Mouse (Mus musculus): ENCODE results near the gene Cfap74. TPM values are rescaled to one million over a fixed set of nuclear protein-coding genes. Genes with fewer than 3 reads are reported as not detected.

Gene Cfap74
- polyA plus RNA-seq, 1 experiment from 2014 or later, result 4.6 TPM

Other genes with a start within 250 kb of the Cfap74 start
- gene Ski, start 186.6 kb upstream of the Cfap74 start, polyA plus RNA-seq (2014; fragmentation: Nextera tagmentation; extraction: Ambion mirVana), result 15.1 and 15.6 TPM in 2 replicates
- gene Faap20, start 159.4 kb upstream of the Cfap74 start, polyA plus RNA-seq (2014; fragmentation: Nextera tagmentation; extraction: Ambion mirVana), result 69.0 and 76.0 TPM in 2 replicates
- 73.9 and 80.8 TPM in 2 replicates for gene Prkcz, start 47.8 kb upstream of the Cfap74 start, polyA plus RNA-seq (2014; fragmentation: Nextera tagmentation; extraction: Ambion mirVana)
- 0.13 TPM in 1 of 2 replicates, not detected in the other for gene Gabrd, start 11.1 kb upstream of the Cfap74 start, polyA plus RNA-seq (2014; fragmentation: Nextera tagmentation; extraction: Ambion mirVana)
- gene Tmem52, start 59.9 kb downstream of the Cfap74 start, polyA plus RNA-seq (2014; fragmentation: Nextera tagmentation; extraction: Ambion mirVana), result 0.29 TPM in 1 of 2 replicates, not detected in the other
- 1,126 and 1,185 TPM in 2 replicates for gene Gnb1, start 82.2 kb downstream of the Cfap74 start, polyA plus RNA-seq (2014; fragmentation: Nextera tagmentation; extraction: Ambion mirVana)
- gene Nadk, start 153.2 kb downstream of the Cfap74 start, polyA plus RNA-seq (2014; fragmentation: Nextera tagmentation; extraction: Ambion mirVana), result 82.9 and 92.1 TPM in 2 replicates
- gene Slc35e2, start 192.2 kb downstream of the Cfap74 start, polyA plus RNA-seq (2014; fragmentation: Nextera tagmentation; extraction: Ambion mirVana), result 19.9 and 23.6 TPM in 2 replicates
- gene Cdk11b, start 215.7 kb downstream of the Cfap74 start, polyA plus RNA-seq (2014; fragmentation: Nextera tagmentation; extraction: Ambion mirVana), result 43.2 and 47.7 TPM in 2 replicates
- gene Gm10563, start 236.2 kb downstream of the Cfap74 start, polyA plus RNA-seq (2014; fragmentation: Nextera tagmentation; extraction: Ambion mirVana), result not detected in 2 replicates
- gene Mmp23, start 244.2 kb downstream of the Cfap74 start, polyA plus RNA-seq (2014; fragmentation: Nextera tagmentation; extraction: Ambion mirVana), result 2.7 and 2.9 TPM in 2 replicates

All from hindbrain, embryonic 14.5 days (tissue).